10 mouse cellular contexts compared by ENCODE assay signal in genomic region chr17:93201265-93201925, GRCm38 (mm10). TPM values are rescaled to one million over a fixed set of nuclear protein-coding genes. Genes with fewer than 3 reads are reported as not detected.
DNase-seq lines count a peak whose midpoint lies in the region; ATAC-seq and TF ChIP-seq lines count a peak whose summit lies in the region.
"Had no signal": no experiment of that assay in that cellular context is flagged by ENCODE, and none has a peak within 500 bp of the region (broad histone marks: within the 10 kb centered on the region; RNA-seq: fewer than 3 reads in every experiment).

No protein-coding gene starts in this region.

- H3K9me3 ChIP-seq in heart, embryonic 15.5 days (replicated peaks), result no peaks in the 10 kb centered on the region
- H3K9me3 ChIP-seq in hindbrain, embryonic 10.5 days, result no peaks in the 10 kb centered on the region
- H3K9me3 ChIP-seq in midbrain, embryonic 16.5 days (replicated peaks; ENCODE audit: control insufficient read depth, low read length, poor library complexity, severe bottlenecking), result no peaks in the 10 kb centered on the region

- no peaks in the 10 kb centered on the region for H3K36me3 ChIP-seq in heart, embryonic 15.5 days
- no peaks in the 10 kb centered on the region for H3K36me3 ChIP-seq in hindbrain, embryonic 10.5 days
- no peaks in the 10 kb centered on the region for H3K36me3 ChIP-seq in midbrain, embryonic 16.5 days (ENCODE audit: control insufficient read depth, insufficient read depth, low read length)

- peak overlapping the region; percentile 41; the same call in 1 of the 2 replicates for H3K4me3 ChIP-seq in heart, embryonic 15.5 days
- H3K4me3 ChIP-seq in cortical plate, adult 2 months (ENCODE audit: insufficient read depth, low read length), result peak overlapping the region; percentile 38
- H3K4me3 ChIP-seq in hindbrain, embryonic 10.5 days, result peak overlapping the region; percentile 50
- peak overlapping the region; percentile 50 for H3K4me3 ChIP-seq in midbrain, embryonic 16.5 days (ENCODE audit: low read depth, low read length)

- H3K27me3 ChIP-seq in heart, embryonic 15.5 days, result peaks cover 82% of the 10 kb centered on the region
- peaks cover 84% of the 10 kb centered on the region for H3K27me3 ChIP-seq in hindbrain, embryonic 10.5 days (ENCODE audit: insufficient read depth, poor library complexity, severe bottlenecking)
- peaks cover 5% of the 10 kb centered on the region; the same call in 1 of the 2 replicates for H3K27me3 ChIP-seq in midbrain, embryonic 16.5 days (ENCODE audit: control insufficient read depth, insufficient read depth, low read depth, low read length)

- H3K4me2 ChIP-seq in heart, embryonic 15.5 days, result peak overlapping the region; percentile 59; the same call in 1 of the 2 replicates
- H3K4me2 ChIP-seq in midbrain, embryonic 16.5 days (ENCODE audit: low read length), result peak overlapping the region; percentile 77

- no peak for ATAC-seq in heart, embryonic 15.5 days (replicated peaks; ENCODE audit: insufficient number of reproducible peaks, insufficient read depth, low FRiP score, low read depth)
- peak; percentile 23; the same call in 1 of the 2 replicates for ATAC-seq in midbrain, embryonic 16.5 days

- TF ChIP-seq CTCF in cortical plate, adult 2 months (IDR thresholded peaks at IDR 0.05; ENCODE audit: extremely low read depth, insufficient read depth, low read length), result no peak

- H3K4me1 ChIP-seq in heart, embryonic 15.5 days (replicated peaks), result peaks cover 21% of the 10 kb centered on the region
- H3K4me1 ChIP-seq in cortical plate, adult 2 months (ENCODE audit: control insufficient read depth, insufficient read depth, low read length), result no peaks in the 10 kb centered on the region; the same call in 1 of the 2 replicates
- H3K4me1 ChIP-seq in hindbrain, embryonic 10.5 days (replicated peaks), result peaks cover 40% of the 10 kb centered on the region
- H3K4me1 ChIP-seq in midbrain, embryonic 16.5 days (ENCODE audit: control insufficient read depth, insufficient read depth, low read length), result peaks cover 27% of the 10 kb centered on the region; the same call in 1 of the 2 replicates

- WGBS in heart, embryonic 15.5 days, result 2% methylated on average over 16 of the region's 16 CpGs
- 1% methylated on average over 16 of the region's 16 CpGs for WGBS in hindbrain, embryonic 10.5 days
- under 1% methylated on average over 16 of the region's 16 CpGs for WGBS in midbrain, embryonic 16.5 days

- TF ChIP-seq POLR2A in cortical plate, adult 2 months (IDR thresholded peaks at IDR 0.05; ENCODE audit: extremely low read depth, insufficient read depth, low read length), result no peak

- H3K9ac ChIP-seq in heart, embryonic 15.5 days, result no peak overlapping the region
- peak overlapping the region; percentile 69 for H3K9ac ChIP-seq in midbrain, embryonic 16.5 days (ENCODE audit: low read depth, low read length)

- DNase-seq in heart, adult 8-10 months (ENCODE audit: low spot score), result no peak
- peak; percentile 25 for DNase-seq in hindbrain, embryonic 10.5 days (ENCODE audit: low spot score)
- no peak for DNase-seq in thymus, postnatal 25 days
- no peak for DNase-seq in cerebellum, adult 11 months
- DNase-seq in kidney, postnatal 25 days, result no peak

- no peak overlapping the region for H3K27ac ChIP-seq in heart, embryonic 15.5 days
- no peak overlapping the region for H3K27ac ChIP-seq in cortical plate, adult 2 months (ENCODE audit: insufficient read depth, low read length)
- peak overlapping the region; percentile 73 for H3K27ac ChIP-seq in hindbrain, embryonic 10.5 days
- H3K27ac ChIP-seq in midbrain, embryonic 16.5 days (ENCODE audit: low read length), result peak overlapping the region; percentile 58

RNA-seq across cellular contexts. Expression of gene Adcyap1, which starts 2.6 kb away (rescaled TPM):
- polyA plus RNA-seq in heart, embryonic 15.5 days (2015; fragmentation: Nextera tagmentation; extraction: Ambion mirVana), result 0.28 and 0.33 TPM in 2 replicates
- not detected for total RNA-seq in heart, adult 8-10 months (2022)
- polyA plus RNA-seq in cortical plate, adult 2 months (2012; rRNA removed), result 15.7 and 17.5 TPM in 2 replicates
- polyA plus RNA-seq in hindbrain, embryonic 10.5 days (2016; fragmentation: Nextera tagmentation; extraction: Ambion mirVana), result 4.8 and 13.6 TPM in 2 replicates
- 18.2 and 19.5 TPM in 2 replicates for polyA plus RNA-seq in midbrain, embryonic 16.5 days (2015; fragmentation: Nextera tagmentation; extraction: Ambion mirVana)
- total RNA-seq: gastrocnemius, postnatal 4 days had no signal
- polyA plus RNA-seq: liver, embryonic 16.5 days had no signal

Comparison
In these comparisons a context has a peak if more than half of its experiments do, and no peak if none do; other contexts are left out.
1. H3K27ac ChIP-seq: peak in hindbrain, embryonic 10.5 days (single experiment) and midbrain, embryonic 16.5 days (single experiment); none in heart, embryonic 15.5 days (single experiment) and cortical plate, adult 2 months (single experiment).
2. Peak in every context shown above with its lines, with median percentiles within 50 percentile points of each other: H3K4me3 ChIP-seq.